Comparison of ENCODE assay signal across 18 mouse cellular contexts in the genomic region with DNA sequence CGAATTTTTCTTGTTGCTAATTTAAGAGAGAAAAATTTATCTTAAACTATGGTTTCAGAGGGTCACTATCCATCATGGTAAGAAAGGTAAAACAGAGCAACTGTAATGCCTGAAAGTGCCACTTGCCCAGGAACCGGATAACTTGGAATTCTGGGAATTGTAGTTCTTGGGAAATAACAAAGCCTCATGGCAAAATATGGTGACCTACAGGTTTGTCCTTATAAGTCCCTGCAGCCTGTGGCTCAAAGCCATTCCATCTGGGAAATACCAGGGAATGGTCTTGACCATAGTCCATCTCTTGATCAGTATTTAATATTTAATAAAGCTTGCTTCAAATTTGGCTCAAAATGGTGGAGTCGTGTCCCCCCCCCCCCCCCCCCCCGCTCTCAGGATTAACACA.
"Had no signal": no experiment of that assay in that cellular context is flagged by ENCODE, and none has a peak within 500 bp of the region (broad histone marks: within the 10 kb centered on the region; RNA-seq: fewer than 3 reads in every experiment).

No protein-coding gene starts in this region.

- H3K36me3 ChIP-seq: liver, embryonic 15.5 days; lung, embryonic 15.5 days; midbrain, embryonic 12.5 days; midbrain, embryonic 15.5 days; neural tube, embryonic 13.5 days; stomach, embryonic 15.5 days had no signal

- H3K4me3 ChIP-seq: liver, embryonic 15.5 days; lung, embryonic 15.5 days; megakaryocyte, embryonic 14.5 days; midbrain, embryonic 12.5 days; midbrain, embryonic 15.5 days; neural tube, embryonic 13.5 days; stomach, embryonic 15.5 days had no signal

- H3K9me3 ChIP-seq: liver, embryonic 15.5 days; lung, embryonic 15.5 days; megakaryocyte, embryonic 14.5 days; midbrain, embryonic 12.5 days; midbrain, embryonic 15.5 days; neural tube, embryonic 13.5 days; stomach, embryonic 15.5 days had no signal

- DNase-seq: liver, postnatal 0 days; lung, adult 2 months; lung, postnatal 14 days; lung, postnatal 36 days; right cerebral cortex, postnatal 14 days; thymus, adult 2 months; thymus, postnatal 25 days; thymus, postnatal 4 days had no signal

- H3K4me2 ChIP-seq: liver, embryonic 15.5 days; lung, embryonic 15.5 days; midbrain, embryonic 12.5 days; midbrain, embryonic 15.5 days; neural tube, embryonic 13.5 days; stomach, embryonic 15.5 days had no signal

- H3K27ac ChIP-seq: liver, embryonic 15.5 days; lung, embryonic 15.5 days; macrophage; midbrain, embryonic 12.5 days; midbrain, embryonic 15.5 days; neural tube, embryonic 13.5 days; stomach, embryonic 15.5 days; stomach, postnatal 0 days had no signal

- ATAC-seq: liver, postnatal 0 days; lung, postnatal 0 days; midbrain, embryonic 15.5 days had no signal

- H3K9ac ChIP-seq: liver, embryonic 15.5 days; liver, postnatal 0 days; lung, embryonic 15.5 days; midbrain, embryonic 12.5 days; midbrain, embryonic 15.5 days; neural tube, embryonic 13.5 days; stomach, embryonic 15.5 days had no signal

- H3K4me1 ChIP-seq: liver, embryonic 15.5 days; lung, embryonic 15.5 days; megakaryocyte, embryonic 14.5 days; midbrain, embryonic 12.5 days; midbrain, embryonic 15.5 days; neural tube, embryonic 13.5 days; stomach, embryonic 15.5 days had no signal

- H3K27me3 ChIP-seq: liver, embryonic 15.5 days; lung, embryonic 15.5 days; megakaryocyte, embryonic 14.5 days; midbrain, embryonic 12.5 days; midbrain, embryonic 15.5 days; neural tube, embryonic 13.5 days; stomach, embryonic 15.5 days had no signal
